Mouse (Mus musculus) heart, adult 2 months (tissue): ENCODE results near the gene Slit3.

Source experiments
- CTCF ChIP-seq: fragments of 200-600 bp; IDR thresholded peaks from 2 replicates; pipeline ENCODE4 v1.8.1; 2022; ENCODE audit warnings: antibody characterized with exemption, mild to moderate bottlenecking, moderate library complexity
- EP300 ChIP-seq: fragments of 200-500 bp; IDR thresholded peaks from 2 replicates; pipeline ENCODE4 v1.6.1; 2011; ENCODE audit warnings: low read depth, low read length, control low read depth; ENCODE audit not compliant: insufficient read depth
- POLR2A ChIP-seq: fragments of 200-500 bp; IDR thresholded peaks from 2 replicates; pipeline ENCODE4 v1.6.1; 2011; ENCODE audit warnings: mild to moderate bottlenecking, low read depth, low read length, control low read depth; ENCODE audit not compliant: insufficient read depth

- TF ChIP-seq CTCF, result no peak
- no peak for TF ChIP-seq EP300
- no peak for TF ChIP-seq POLR2A
Observed at GRCm38 (mm10) chr11:35598732-35599131, 477.7 kb downstream of the Slit3 start.
